Mouse (Mus musculus): ENCODE results near the gene Rgs1.

The Rgs1 gene

GRCm38 (mm10) chr1:144248923-144249322 is at the start of gene Rgs1:
Rgs1 (minus strand) TSS chr1:144249242.
- no peak for DNase-seq (ENCODE audit: low spot score)

- no peak for DNase-seq (ENCODE audit: low spot score)
These were observed 34.3 kb upstream of the Rgs1 start for GRCm38 (mm10) chr1:144283020-144284014.

- DNase-seq (ENCODE audit: low spot score) = no peak
These were observed 31.0 kb upstream of the Rgs1 start for GRCm38 (mm10) chr1:144280056-144280455.

GRCm38 (mm10) chr1:144272991-144273390 is 23.9 kb upstream of the Rgs1 start:
- DNase-seq (ENCODE audit: low spot score) = no peak

GRCm38 (mm10) chr1:144269112-144269511 is 20.1 kb upstream of the Rgs1 start:
- DNase-seq (ENCODE audit: low spot score) = no peak

GRCm38 (mm10) chr1:144267471-144268470 is 18.7 kb upstream of the Rgs1 start:
- no peak for DNase-seq (ENCODE audit: low spot score)

- no peak for DNase-seq (ENCODE audit: low spot score)
These were observed 15.0 kb upstream of the Rgs1 start for GRCm38 (mm10) chr1:144264000-144264399.

- no peak for DNase-seq (ENCODE audit: low spot score)
These were observed 13.0 kb upstream of the Rgs1 start for GRCm38 (mm10) chr1:144262008-144262407.

- DNase-seq (ENCODE audit: low spot score) = no peak
These were observed 9.7 kb upstream of the Rgs1 start for GRCm38 (mm10) chr1:144258779-144259178.

GRCm38 (mm10) chr1:144256556-144257331 is 7.7 kb upstream of the Rgs1 start:
- DNase-seq (ENCODE audit: low spot score) = no peak

- no peak for DNase-seq (ENCODE audit: low spot score)
These were observed 836 bp downstream of the Rgs1 start for GRCm38 (mm10) chr1:144248206-144248605.

GRCm38 (mm10) chr1:144247382-144247781 is 1.7 kb downstream of the Rgs1 start:
- DNase-seq (ENCODE audit: low spot score) = no peak

- peak; percentile 5 for DNase-seq (ENCODE audit: low spot score)
These were observed 5.5 kb downstream of the Rgs1 start for GRCm38 (mm10) chr1:144243511-144243910.

- DNase-seq (ENCODE audit: low spot score) = no peak
These were observed 9.8 kb downstream of the Rgs1 start for GRCm38 (mm10) chr1:144239195-144239594.

- DNase-seq (ENCODE audit: low spot score) = no peak
These were observed 33.8 kb downstream of the Rgs1 start for GRCm38 (mm10) chr1:144215230-144215629.

- DNase-seq (ENCODE audit: low spot score) = no peak
These were observed 38.1 kb downstream of the Rgs1 start for GRCm38 (mm10) chr1:144210912-144211311.

- no peak for DNase-seq (ENCODE audit: low spot score)
These were observed 42.6 kb downstream of the Rgs1 start for GRCm38 (mm10) chr1:144206281-144207061.

GRCm38 (mm10) chr1:144204766-144205165 is 44.3 kb downstream of the Rgs1 start:
- no peak for DNase-seq (ENCODE audit: low spot score)

GRCm38 (mm10) chr1:144202939-144203338 is 46.1 kb downstream of the Rgs1 start:
- DNase-seq (ENCODE audit: low spot score) = no peak

- no peak for DNase-seq (ENCODE audit: low spot score)
These were observed 48.5 kb downstream of the Rgs1 start for GRCm38 (mm10) chr1:144200496-144200895.

GRCm38 (mm10) chr1:144199538-144199937 is 49.5 kb downstream of the Rgs1 start:
- DNase-seq (ENCODE audit: low spot score) = no peak

Measured in ovary, postnatal 14 days (tissue).